Mouse (Mus musculus) liver, embryonic 14 days (tissue): ENCODE results near the gene Pdcd2. TPM values are rescaled to one million over a fixed set of nuclear protein-coding genes. Genes with fewer than 3 reads are reported as not detected.

ENCODE experiments used
- polyA plus RNA-seq: library from polyadenylated mRNA; depleted of rRNA; stranded (reverse); fragments of >200 nt; gene quantifications from 2 replicates; pipeline ENCODE4 v1.2.3, GENCODE M21; 2012; rRNA removed

Pdcd2 gene
- polyA plus RNA-seq = 11.4 and 12.0 TPM in 2 replicates

DNA sequence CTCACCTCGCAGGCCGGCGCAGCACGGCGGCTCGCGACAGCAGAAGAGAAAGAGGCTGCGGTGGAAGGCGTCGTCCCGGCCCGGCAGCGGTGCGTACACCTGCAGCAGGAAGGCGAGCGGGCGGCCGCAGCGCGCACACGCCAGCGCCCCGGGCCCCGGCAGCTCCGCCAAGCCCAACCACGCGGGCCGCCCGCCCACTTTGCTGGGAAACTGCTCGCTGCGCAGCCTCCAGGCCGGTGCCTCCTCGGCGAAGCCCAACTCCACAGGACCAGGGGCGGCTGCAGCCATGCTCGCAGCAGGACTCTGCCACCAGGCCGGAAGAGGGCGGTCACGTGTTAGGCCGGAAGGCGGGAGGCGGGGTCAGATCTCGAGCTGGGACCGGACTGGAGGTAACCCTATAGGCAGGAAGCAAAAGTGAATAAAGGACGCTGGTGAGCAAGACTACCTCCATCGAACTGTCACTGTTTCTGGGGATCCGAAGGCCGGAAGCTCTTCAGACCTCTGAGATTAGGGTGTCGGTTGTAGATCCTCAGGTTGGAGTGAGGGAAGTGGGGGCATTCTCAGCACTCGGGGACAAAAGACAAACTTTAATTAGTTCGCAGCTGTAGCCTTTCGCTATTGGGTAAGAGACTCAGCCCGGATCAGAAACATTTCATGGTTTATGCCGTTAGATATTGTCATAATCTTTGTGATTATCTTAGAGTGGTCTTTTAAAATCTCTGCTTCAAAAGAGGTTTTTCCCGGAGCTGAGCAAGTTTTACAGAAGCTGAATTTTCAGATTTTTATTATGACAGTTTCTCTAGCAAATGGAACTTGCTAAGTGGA lies at the start of gene Pdcd2:
TSS of gene Pdcd2 (minus strand) at position 316 of the 825 bp plus-strand sequence.

DNA sequence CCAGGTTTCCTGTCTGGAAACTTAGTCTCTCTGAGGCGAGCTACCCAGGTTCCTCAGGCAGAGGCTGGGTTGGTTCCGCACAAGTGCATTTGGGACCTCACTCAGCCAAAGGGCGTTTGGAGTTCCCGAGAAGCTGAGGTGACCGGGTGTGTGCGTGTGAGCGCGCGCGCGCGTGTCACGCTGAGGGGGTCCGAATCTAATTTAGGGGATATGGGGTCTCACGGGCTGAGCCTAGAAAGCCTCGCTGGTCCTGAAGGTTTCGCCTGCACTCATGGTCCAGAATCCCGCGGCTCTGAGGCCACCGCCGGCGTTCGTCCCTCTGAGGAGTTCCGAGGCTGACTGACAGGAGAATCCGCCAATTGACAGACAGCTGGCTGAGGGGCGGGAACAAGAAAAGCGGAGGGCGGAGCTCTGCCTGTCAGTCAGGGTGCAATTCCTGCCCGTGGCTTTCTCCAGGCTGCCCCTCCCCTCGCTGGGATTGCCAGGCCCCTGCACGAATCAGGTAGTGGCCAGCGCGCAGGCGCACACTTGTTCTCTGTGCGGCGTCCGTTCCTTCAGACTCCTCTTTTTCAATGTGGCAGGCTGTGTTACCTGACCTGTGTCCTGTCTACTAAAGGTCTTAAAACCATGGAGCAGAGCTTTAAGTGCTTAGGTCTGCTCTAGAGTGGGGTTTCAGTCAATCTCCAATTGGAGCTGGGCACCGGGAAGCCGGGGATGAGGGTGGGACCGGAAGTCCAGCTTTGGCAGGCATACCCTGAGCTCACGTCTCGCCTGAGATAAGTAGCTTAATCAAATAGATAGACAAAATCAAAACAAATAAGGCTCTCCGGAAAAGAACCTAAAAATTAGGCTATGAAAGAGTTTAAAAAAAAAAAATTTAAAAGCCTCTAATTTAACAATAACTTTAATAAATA lies 37.2 kb upstream of the Pdcd2 start, which contains the start of gene Prdm9:
TSS of gene Prdm9 (minus strand) at position 341 of the 914 bp plus-strand sequence.

DNA sequence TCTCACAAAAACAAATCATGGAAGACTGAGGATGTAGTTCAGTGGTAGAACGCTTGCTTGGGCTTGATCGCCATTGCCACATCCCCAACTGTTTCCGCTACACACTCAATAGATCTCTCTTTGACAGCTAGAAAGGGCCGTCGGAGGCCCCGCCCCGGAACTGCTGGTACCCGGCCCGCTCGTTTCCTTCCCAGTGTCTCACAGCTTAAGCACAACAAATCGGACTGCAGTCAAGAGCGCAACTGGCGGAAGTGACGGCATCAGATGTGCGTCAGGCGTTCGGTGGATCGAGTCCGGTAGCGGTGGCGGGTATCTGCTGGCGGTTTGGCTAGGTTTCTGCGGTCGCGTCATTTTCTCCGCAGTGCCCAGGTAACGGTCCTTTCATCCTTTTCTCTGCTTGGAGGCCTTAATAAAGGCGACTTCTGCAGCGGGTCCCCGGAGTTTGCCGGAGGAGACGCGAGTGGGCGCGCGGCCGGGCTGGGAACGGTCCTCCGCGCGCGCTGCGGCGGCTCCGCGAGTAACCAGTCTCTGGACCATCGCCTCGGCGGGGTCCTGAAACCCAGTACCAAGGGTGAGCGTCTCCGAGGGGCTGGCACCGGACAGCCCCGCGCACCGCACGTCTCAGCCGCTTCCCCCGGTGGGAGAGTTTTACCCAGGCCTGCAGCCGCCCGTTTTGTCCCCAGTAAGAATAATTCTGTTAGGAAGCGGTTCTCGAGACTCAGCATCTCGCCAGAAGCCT lies 27.3 kb downstream of the Pdcd2 start, which contains the start of the genes Psmb1 and Tbp:
TSS of gene Psmb1 (minus strand) at position 96 of the 739 bp plus-strand sequence.
TSS of gene Tbp (plus strand) at position 233 of the 739 bp plus-strand sequence.

Other genes with a start within 250 kb of the Pdcd2 start
- gene Dll1, start 150.4 kb downstream of the Pdcd2 start, polyA plus RNA-seq = 0.92 and 1.1 TPM in 2 replicates
- gene Fam120b, start 131.1 kb downstream of the Pdcd2 start, polyA plus RNA-seq = 2.9 and 3.1 TPM in 2 replicates
- gene Psmb1, start 27.6 kb downstream of the Pdcd2 start, polyA plus RNA-seq = 99.6 and 103 TPM in 2 replicates
- gene Tbp, start 27.4 kb downstream of the Pdcd2 start, polyA plus RNA-seq = 21.7 and 25.0 TPM in 2 replicates
- 0.66 and 0.69 TPM in 2 replicates for gene Prdm9, start 37.1 kb upstream of the Pdcd2 start, polyA plus RNA-seq
- 5.0 and 5.4 TPM in 2 replicates for gene Chd1, start 177.7 kb upstream of the Pdcd2 start, polyA plus RNA-seq